In the genomic region with DNA sequence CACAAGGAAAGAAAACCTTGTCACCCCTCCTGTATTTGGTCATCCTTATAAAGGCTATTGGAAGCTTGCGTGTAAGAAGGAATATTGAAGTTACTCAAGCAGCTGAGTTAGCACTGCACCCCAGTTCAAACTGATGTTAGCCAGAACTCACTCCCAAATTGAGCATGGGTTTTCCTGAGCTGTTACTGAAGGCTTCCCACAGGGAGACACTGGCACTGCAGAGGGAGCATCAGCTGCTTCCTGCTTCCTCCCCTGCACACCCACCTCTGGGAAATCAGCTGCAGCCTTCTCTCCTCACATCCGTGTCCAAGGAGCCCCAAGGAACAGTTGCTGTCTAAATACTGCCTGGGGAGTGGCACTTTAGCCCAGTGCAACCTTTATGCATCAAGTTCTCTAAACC, we compare ENCODE assay signal across 23 mouse cellular contexts.
DNase-seq lines count a peak whose midpoint lies in the region; ATAC-seq lines count a peak whose summit lies in the region.
"Had no signal": no experiment of that assay in that cellular context is flagged by ENCODE, and none has a peak within 500 bp of the region (broad histone marks: within the 10 kb centered on the region; RNA-seq: fewer than 3 reads in every experiment).

No protein-coding gene starts in this region.

- 0 out of 2 replicates have a peak overlapping the region, but pooled peaks have one; percentile 13 for H3K27ac ChIP-seq in forebrain, embryonic 12.5 days
- no peak overlapping the region for H3K27ac ChIP-seq in forebrain, embryonic 16.5 days (ENCODE audit: low read length)
- H3K27ac ChIP-seq in hindbrain, embryonic 11.5 days (ENCODE audit: low read depth, low read length), result no peak overlapping the region
- no peak overlapping the region; the same call in 1 of the 2 replicates for H3K27ac ChIP-seq in hindbrain, embryonic 10.5 days
- H3K27ac ChIP-seq: gastrocnemius, adult 2 months; heart, embryonic 13.5 days; midbrain, embryonic 12.5 days; stomach, postnatal 0 days had no signal

- H3K4me1 ChIP-seq in forebrain, embryonic 12.5 days, result peaks cover 25% of the 10 kb centered on the region
- H3K4me1 ChIP-seq in forebrain, embryonic 16.5 days (replicated peaks; ENCODE audit: control insufficient read depth, insufficient read depth, low read length), result peaks cover 34% of the 10 kb centered on the region
- H3K4me1 ChIP-seq in hindbrain, embryonic 11.5 days (replicated peaks; ENCODE audit: control insufficient read depth, insufficient read depth, low read length), result 0 out of 2 replicates have a peak, but pooled peaks cover 5% of the 10 kb centered on the region
- H3K4me1 ChIP-seq in hindbrain, embryonic 10.5 days (replicated peaks), result peaks cover 29% of the 10 kb centered on the region

- H3K4me2 ChIP-seq in forebrain, embryonic 12.5 days, result no peak overlapping the region
- H3K4me2 ChIP-seq in forebrain, embryonic 16.5 days (ENCODE audit: low read length), result no peak overlapping the region
- H3K4me2 ChIP-seq in hindbrain, embryonic 11.5 days (replicated peaks; ENCODE audit: low read depth, low read length), result no peak overlapping the region
- H3K4me2 ChIP-seq: midbrain, embryonic 12.5 days had no signal

- no peak for ATAC-seq in forebrain, embryonic 12.5 days (ENCODE audit: low FRiP score)
- ATAC-seq in forebrain, embryonic 16.5 days, result no peak
- no peak for ATAC-seq in hindbrain, embryonic 11.5 days (ENCODE audit: low FRiP score)
- ATAC-seq: inflammation-experienced regulatory T-cells, adult 6 months; lung, postnatal 0 days had no signal

- DNase-seq in hindbrain, embryonic 11.5 days (ENCODE audit: low spot score), result peak; percentile 12
- DNase-seq in hindbrain, embryonic 10.5 days (ENCODE audit: low spot score), result no peak
- DNase-seq in right cerebral cortex, adult 18-20 months, result peak; percentile 60
- DNase-seq in right cerebral cortex, postnatal 14 days, result no peak
- peak; percentile 47 for DNase-seq in telencephalon, adult 2 months (ENCODE audit: low read depth, low spot score)
- DNase-seq in kidney, postnatal 10 days, result no peak
- DNase-seq: adrenal gland, postnatal 25 days; cerebellum, adult 11-12 months; gastrocnemius, adult 2 months; heart, postnatal 36 days; kidney, adult 2 months; kidney, postnatal 25 days; liver had no signal

- WGBS in forebrain, embryonic 12.5 days, result 73% methylated on average over 2 of the region's 2 CpGs
- 46% methylated on average over 2 of the region's 2 CpGs for WGBS in forebrain, embryonic 16.5 days
- WGBS in hindbrain, embryonic 11.5 days, result 60% methylated on average over 2 of the region's 2 CpGs
- 52% methylated on average over 2 of the region's 2 CpGs for WGBS in hindbrain, embryonic 10.5 days

- no peaks in the 10 kb centered on the region for H3K27me3 ChIP-seq in forebrain, embryonic 12.5 days
- no peaks in the 10 kb centered on the region for H3K27me3 ChIP-seq in forebrain, embryonic 16.5 days (replicated peaks; ENCODE audit: control insufficient read depth, insufficient read depth, low read length)
- no peaks in the 10 kb centered on the region for H3K27me3 ChIP-seq in hindbrain, embryonic 11.5 days (ENCODE audit: control insufficient read depth, insufficient read depth, low read length)
- H3K27me3 ChIP-seq in hindbrain, embryonic 10.5 days (ENCODE audit: insufficient read depth, poor library complexity, severe bottlenecking), result no peaks in the 10 kb centered on the region
- H3K27me3 ChIP-seq: embryonic facial prominence, embryonic 15.5 days had no signal

- H3K36me3 ChIP-seq in forebrain, embryonic 12.5 days (replicated peaks), result no peaks in the 10 kb centered on the region
- no peaks in the 10 kb centered on the region for H3K36me3 ChIP-seq in forebrain, embryonic 16.5 days (ENCODE audit: control insufficient read depth, insufficient read depth)
- H3K36me3 ChIP-seq in hindbrain, embryonic 11.5 days (ENCODE audit: control insufficient read depth, insufficient read depth, low read length), result no peaks in the 10 kb centered on the region
- no peaks in the 10 kb centered on the region for H3K36me3 ChIP-seq in hindbrain, embryonic 10.5 days
- H3K36me3 ChIP-seq: embryonic facial prominence, embryonic 15.5 days; G1E; heart, embryonic 13.5 days; midbrain, embryonic 12.5 days; neural tube, embryonic 13.5 days had no signal

- H3K9ac ChIP-seq in forebrain, embryonic 12.5 days, result no peak overlapping the region
- no peak overlapping the region for H3K9ac ChIP-seq in forebrain, embryonic 16.5 days (replicated peaks; ENCODE audit: low read depth, low read length)
- no peak overlapping the region for H3K9ac ChIP-seq in hindbrain, embryonic 11.5 days (ENCODE audit: low read depth, low read length)
- H3K9ac ChIP-seq: embryonic facial prominence, embryonic 15.5 days; heart, embryonic 13.5 days; midbrain, embryonic 12.5 days; neural tube, embryonic 13.5 days had no signal

- no peaks in the 10 kb centered on the region for H3K9me3 ChIP-seq in forebrain, embryonic 12.5 days
- no peaks in the 10 kb centered on the region for H3K9me3 ChIP-seq in forebrain, embryonic 16.5 days (ENCODE audit: control insufficient read depth, low read length)
- H3K9me3 ChIP-seq in hindbrain, embryonic 11.5 days (ENCODE audit: control insufficient read depth, low read length), result no peaks in the 10 kb centered on the region
- no peaks in the 10 kb centered on the region for H3K9me3 ChIP-seq in hindbrain, embryonic 10.5 days
- H3K9me3 ChIP-seq: embryonic facial prominence, embryonic 15.5 days; heart, embryonic 13.5 days; midbrain, embryonic 12.5 days; neural tube, embryonic 13.5 days had no signal

- no peak overlapping the region for H3K4me3 ChIP-seq in forebrain, embryonic 12.5 days (replicated peaks)
- no peak overlapping the region for H3K4me3 ChIP-seq in forebrain, embryonic 16.5 days (replicated peaks; ENCODE audit: low read length)
- H3K4me3 ChIP-seq in hindbrain, embryonic 11.5 days (ENCODE audit: low read depth, low read length), result no peak overlapping the region
- no peak overlapping the region for H3K4me3 ChIP-seq in hindbrain, embryonic 10.5 days
- H3K4me3 ChIP-seq: gastrocnemius, adult 2 months; midbrain, embryonic 12.5 days; neural tube, embryonic 13.5 days had no signal

Comparison
In these comparisons a context has a peak if more than half of its experiments do, and no peak if none do; other contexts are left out.
1. DNase-seq: peak in hindbrain, embryonic 11.5 days (single experiment), right cerebral cortex, adult 18-20 months (single experiment) and telencephalon, adult 2 months (single experiment); none in hindbrain, embryonic 10.5 days (single experiment), right cerebral cortex, postnatal 14 days (single experiment) and kidney, postnatal 10 days (single experiment).